Mouse (Mus musculus): Measurements from ENCODE around the gene Srf. TPM values are rescaled to one million over a fixed set of nuclear protein-coding genes. Genes with fewer than 3 reads are reported as not detected.

Gene Srf
- total RNA-seq, 1 experiment: 65.2 TPM

- Histone ChIP-seq H3K9ac (ENCODE audit: insufficient read depth, low read depth, low read length, poor library complexity, severe bottlenecking) (no peak overlapping the region), H3K9me3 (ENCODE audit: control insufficient read depth, insufficient read depth, low read depth, low read length) (no peaks in the 10 kb centered on the region), H3K4me3 (ENCODE audit: insufficient read depth in 1 of 2, low read depth in 1 of 2, low read length in 2 of 2, poor library complexity in 1 of 2, severe bottlenecking in 1 of 2) (no peak overlapping the region), H3K36me3 (ENCODE audit: control insufficient read depth, insufficient read depth, low read length, poor library complexity, severe bottlenecking) (peaks cover 18% of the 10 kb centered on the region; the same call in 1 of the 2 replicates), H3K4me1 (ENCODE audit: control insufficient read depth in 2 of 2, insufficient read depth in 2 of 2, low read length in 2 of 2, poor library complexity in 1 of 2) (peaks cover 1 to 19% of the 10 kb centered on the region in 2 experiments; a peak in 3 of 4 replicates), H3K27ac (ENCODE audit: insufficient read depth, low read depth, low read length, poor library complexity, severe bottlenecking) (no peak overlapping the region)
- no peak for DNase-seq (ENCODE audit: low read depth, low spot score)
- TF ChIP-seq ZC3H11A (IDR thresholded peaks at IDR 0.05; ENCODE audit: borderline replicate concordance, low read depth, low read length): no peak
- TF ChIP-seq HCFC1 (IDR thresholded peaks at IDR 0.05; ENCODE audit: borderline replicate concordance, insufficient read depth, low read length): no peak
- no peak for TF ChIP-seq ZNF384 (IDR thresholded peaks at IDR 0.05; ENCODE audit: low read depth, low read length)
- no peak for TF ChIP-seq MAFK (IDR thresholded peaks at IDR 0.05; ENCODE audit: insufficient read depth, low read depth, low read length)
- no peak for TF ChIP-seq CHD2 (IDR thresholded peaks at IDR 0.05; ENCODE audit: low read depth, low read length)
- in situ Hi-C loops (cut with MboI; ENCODE audit: low sequenced_read_pairs in 2 of 2, unreplicated experiment in 2 of 2): no loop called here
Measured at GRCm38 (mm10) chr17:46589635-46590314, 33.8 kb upstream of the Srf start.

DNA sequence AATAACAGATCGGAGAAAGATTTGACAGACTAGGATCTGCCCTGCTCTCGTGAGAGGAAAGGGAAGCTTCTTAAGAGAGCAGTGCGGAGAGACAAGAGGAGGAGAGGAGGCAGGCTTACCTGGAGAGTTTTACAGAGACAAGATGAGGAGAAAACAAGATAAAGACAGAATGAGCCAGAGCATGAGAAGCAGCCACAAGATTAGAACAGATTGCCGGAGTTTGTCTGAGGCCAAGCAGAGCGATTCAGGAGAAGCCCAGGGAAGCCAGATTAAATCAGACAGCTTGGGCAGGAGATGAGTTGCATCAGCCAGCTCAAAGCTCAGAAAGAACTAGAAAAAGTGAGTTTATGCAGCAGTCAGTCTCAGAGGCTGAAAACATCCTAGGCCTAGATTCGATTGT lies 32.9 kb upstream of the Srf start:
- no peaks in the 10 kb centered on the region for H3K9me3 ChIP-seq (ENCODE audit: control insufficient read depth, insufficient read depth, low read depth, low read length)
- TF ChIP-seq CHD2 (IDR thresholded peaks at IDR 0.05; ENCODE audit: low read depth, low read length): no peak
- no peak for TF ChIP-seq ZNF384 (IDR thresholded peaks at IDR 0.05; ENCODE audit: low read depth, low read length)
- TF ChIP-seq ZC3H11A (IDR thresholded peaks at IDR 0.05; ENCODE audit: borderline replicate concordance, low read depth, low read length): no peak
- TF ChIP-seq MAFK (IDR thresholded peaks at IDR 0.05; ENCODE audit: insufficient read depth, low read depth, low read length): no peak
- H3K4me3 ChIP-seq (ENCODE audit: insufficient read depth in 1 of 2, low read depth in 1 of 2, low read length in 2 of 2, poor library complexity in 1 of 2, severe bottlenecking in 1 of 2): no peak overlapping the region
- DNase-seq (ENCODE audit: low read depth, low spot score): no peak
- H3K27ac ChIP-seq (ENCODE audit: insufficient read depth, low read depth, low read length, poor library complexity, severe bottlenecking): no peak overlapping the region
- H3K9ac ChIP-seq (ENCODE audit: insufficient read depth, low read depth, low read length, poor library complexity, severe bottlenecking): no peak overlapping the region
- peaks cover 0 to 13% of the 10 kb centered on the region in 2 experiments; a peak in 3 of 4 replicates for H3K4me1 ChIP-seq (ENCODE audit: control insufficient read depth in 2 of 2, insufficient read depth in 2 of 2, low read length in 2 of 2, poor library complexity in 1 of 2)
- H3K36me3 ChIP-seq (ENCODE audit: control insufficient read depth, insufficient read depth, low read length, poor library complexity, severe bottlenecking): peaks cover 18% of the 10 kb centered on the region; the same call in 1 of the 2 replicates
- in situ Hi-C loops (cut with MboI; ENCODE audit: low sequenced_read_pairs in 2 of 2, unreplicated experiment in 2 of 2): no loop called here

GRCm38 (mm10) chr17:46588173-46588572 lies 32.2 kb upstream of the Srf start:
- no peak overlapping the region for H3K27ac ChIP-seq (ENCODE audit: insufficient read depth, low read depth, low read length, poor library complexity, severe bottlenecking)
- no peak for DNase-seq (ENCODE audit: low read depth, low spot score)
- peaks cover 0 to 9% of the 10 kb centered on the region in 2 experiments; a peak in 3 of 4 replicates for H3K4me1 ChIP-seq (ENCODE audit: control insufficient read depth in 2 of 2, insufficient read depth in 2 of 2, low read length in 2 of 2, poor library complexity in 1 of 2)
- TF ChIP-seq ZC3H11A (IDR thresholded peaks at IDR 0.05; ENCODE audit: borderline replicate concordance, low read depth, low read length) (no peak), HCFC1 (IDR thresholded peaks at IDR 0.05; ENCODE audit: borderline replicate concordance, insufficient read depth, low read length) (no peak), ZNF384 (IDR thresholded peaks at IDR 0.05; ENCODE audit: low read depth, low read length) (no peak), CHD2 (IDR thresholded peaks at IDR 0.05; ENCODE audit: low read depth, low read length) (no peak), MAFK (IDR thresholded peaks at IDR 0.05; ENCODE audit: insufficient read depth, low read depth, low read length) (no peak)
- in situ Hi-C loops (cut with MboI; ENCODE audit: low sequenced_read_pairs in 2 of 2, unreplicated experiment in 2 of 2): no loop called here
- H3K9me3 ChIP-seq (ENCODE audit: control insufficient read depth, insufficient read depth, low read depth, low read length): no peaks in the 10 kb centered on the region
- peaks cover 18% of the 10 kb centered on the region; the same call in 1 of the 2 replicates for H3K36me3 ChIP-seq (ENCODE audit: control insufficient read depth, insufficient read depth, low read length, poor library complexity, severe bottlenecking)
- no peak overlapping the region for H3K4me3 ChIP-seq (ENCODE audit: insufficient read depth in 1 of 2, low read depth in 1 of 2, low read length in 2 of 2, poor library complexity in 1 of 2, severe bottlenecking in 1 of 2)
- H3K9ac ChIP-seq (ENCODE audit: insufficient read depth, low read depth, low read length, poor library complexity, severe bottlenecking): no peak overlapping the region

GRCm38 (mm10) chr17:46586327-46586726 lies 30.4 kb upstream of the Srf start:
- in situ Hi-C loops (cut with MboI; ENCODE audit: low sequenced_read_pairs in 2 of 2, unreplicated experiment in 2 of 2): no loop called here
- DNase-seq (ENCODE audit: low read depth, low spot score): no peak
- no peak overlapping the region for H3K9ac ChIP-seq (ENCODE audit: insufficient read depth, low read depth, low read length, poor library complexity, severe bottlenecking)
- no peaks in the 10 kb centered on the region for H3K9me3 ChIP-seq (ENCODE audit: control insufficient read depth, insufficient read depth, low read depth, low read length)
- TF ChIP-seq MAFK (IDR thresholded peaks at IDR 0.05; ENCODE audit: insufficient read depth, low read depth, low read length): no peak
- H3K4me3 ChIP-seq (ENCODE audit: insufficient read depth in 1 of 2, low read depth in 1 of 2, low read length in 2 of 2, poor library complexity in 1 of 2, severe bottlenecking in 1 of 2): no peak overlapping the region
- H3K27ac ChIP-seq (ENCODE audit: insufficient read depth, low read depth, low read length, poor library complexity, severe bottlenecking): no peak overlapping the region
- H3K4me1 ChIP-seq (ENCODE audit: control insufficient read depth in 2 of 2, insufficient read depth in 2 of 2, low read length in 2 of 2, poor library complexity in 1 of 2): no peaks in the 10 kb centered on the region
- peaks cover 21% of the 10 kb centered on the region; the same call in 1 of the 2 replicates for H3K36me3 ChIP-seq (ENCODE audit: control insufficient read depth, insufficient read depth, low read length, poor library complexity, severe bottlenecking)

DNA sequence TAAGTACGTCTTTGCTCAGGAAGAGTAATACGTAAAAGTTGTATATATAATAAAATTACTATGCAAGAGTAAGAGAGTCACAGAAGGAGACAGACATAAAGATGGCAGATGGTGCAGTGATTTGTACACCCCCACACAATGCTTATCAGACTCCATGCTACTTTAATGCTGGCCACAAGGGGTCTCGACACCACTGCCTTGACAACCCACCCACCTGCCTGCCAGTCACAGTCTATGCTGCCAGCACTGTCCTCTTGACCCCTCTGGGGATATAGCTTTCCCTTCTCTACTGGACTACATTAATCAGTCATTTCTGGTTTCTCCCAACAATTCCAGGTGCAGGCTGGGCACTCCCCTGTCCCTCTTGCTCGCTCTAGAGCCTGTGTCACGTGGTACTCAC lies 22.7 kb upstream of the Srf start:
- in situ Hi-C loops (cut with MboI; ENCODE audit: low sequenced_read_pairs in 2 of 2, unreplicated experiment in 2 of 2): no loop called here
- H3K36me3 ChIP-seq (ENCODE audit: control insufficient read depth, insufficient read depth, low read length, poor library complexity, severe bottlenecking): peaks cover 28% of the 10 kb centered on the region; the same call in 1 of the 2 replicates
- H3K4me1 ChIP-seq (ENCODE audit: control insufficient read depth in 2 of 2, insufficient read depth in 2 of 2, low read length in 2 of 2, poor library complexity in 1 of 2): no peaks in the 10 kb centered on the region; a peak in 1 of 4 replicates
- no peak overlapping the region for H3K9ac ChIP-seq (ENCODE audit: insufficient read depth, low read depth, low read length, poor library complexity, severe bottlenecking)
- no peaks in the 10 kb centered on the region for H3K9me3 ChIP-seq (ENCODE audit: control insufficient read depth, insufficient read depth, low read depth, low read length)
- H3K27ac ChIP-seq (ENCODE audit: insufficient read depth, low read depth, low read length, poor library complexity, severe bottlenecking): no peak overlapping the region
- no peak overlapping the region for H3K4me3 ChIP-seq (ENCODE audit: insufficient read depth in 1 of 2, low read depth in 1 of 2, low read length in 2 of 2, poor library complexity in 1 of 2, severe bottlenecking in 1 of 2)
- TF ChIP-seq ZC3H11A (IDR thresholded peaks at IDR 0.05; ENCODE audit: borderline replicate concordance, low read depth, low read length): no peak
- no peak for DNase-seq (ENCODE audit: low read depth, low spot score)

All from ES-E14 (cell line).